Mouse (Mus musculus) CH12.LX (cell line): Measurements from ENCODE around the gene St6gal1. TPM values are rescaled to one million over a fixed set of nuclear protein-coding genes. Genes with fewer than 3 reads are reported as not detected.

ENCODE experiments used
- DNase-seq: peaks from one replicate; pipeline ENCODE4 v3.0.0-alpha.2; 2013; ENCODE audit errors: extremely low read depth
- H3K27ac ChIP-seq: 2 replicates; pipeline ENCODE4 v1.5.1; 2012; ENCODE audit warnings: low read depth, mild to moderate bottlenecking, control low read depth, moderate library complexity; ENCODE audit not compliant: insufficient read depth
- H3K27me3 ChIP-seq: replicated peaks from 2 replicates; pipeline ENCODE3; 2012; ENCODE audit warnings: inconsistent platforms
- H3K36me3 ChIP-seq, 2 experiments: replicated peaks in 1 of 2; 2 replicates each; pipeline versions ENCODE3 to v1.6.1; 2012; ENCODE audit warnings: inconsistent platforms in 1 of 2, low read length in 1 of 2, mild to moderate bottlenecking in 1 of 2, mixed read lengths in 1 of 2, moderate library complexity in 1 of 2; ENCODE audit not compliant: control insufficient read depth in 1 of 2, insufficient read depth in 1 of 2
- H3K4me1 ChIP-seq, 2 experiments: 2 replicates each; pipeline ENCODE4 v1.6.1; 2012; ENCODE audit warnings: inconsistent platforms in 1 of 2, moderate library complexity in 1 of 2; ENCODE audit not compliant: insufficient read depth in 2 of 2, control insufficient read depth in 1 of 2
- H3K4me2 ChIP-seq: 2 replicates; pipeline ENCODE4 v1.6.1; 2012; ENCODE audit warnings: low read depth, mild to moderate bottlenecking, control low read depth; ENCODE audit not compliant: poor library complexity, insufficient read depth, severe bottlenecking
- H3K4me3 ChIP-seq, 3 experiments: fragments of 150-350 bp in 1 of 3; sonication (generic) in 1 of 3; replicated peaks in 1 of 3; 2 replicates each; pipeline versions ENCODE3 to v1.5.1; 2011 to 2012; ENCODE audit warnings: low read depth in 2 of 3, low read length in 2 of 3, mild to moderate bottlenecking in 2 of 3, moderate library complexity in 2 of 3, control low read depth in 1 of 3, improper control_type of control experiment in 1 of 3, inconsistent platforms in 1 of 3, mixed read lengths in 1 of 3; ENCODE audit not compliant: poor library complexity in 1 of 3
- H3K79me2 ChIP-seq: replicated peaks from 2 replicates; pipeline ENCODE4 v1.6.1; 2012; ENCODE audit warnings: mild to moderate bottlenecking, moderate library complexity; ENCODE audit not compliant: control insufficient read depth, poor library complexity, insufficient read depth, severe bottlenecking; ENCODE audit errors: extremely low read depth
- H3K9ac ChIP-seq: 2 replicates; pipeline ENCODE4 v1.6.1; 2012; ENCODE audit warnings: low read depth, mild to moderate bottlenecking, control low read depth, moderate library complexity; ENCODE audit not compliant: insufficient read depth
- H3K9me3 ChIP-seq: replicated peaks from 2 replicates; pipeline ENCODE3; 2012; ENCODE audit warnings: low read length, inconsistent platforms, mixed read lengths
- BHLHE40 ChIP-seq: IDR thresholded peaks from 2 replicates; pipeline ENCODE4 v1.6.1; 2011; ENCODE audit warnings: mild to moderate bottlenecking, low read depth, low read length, improper control_type of control experiment
- CHD1 ChIP-seq: IDR thresholded peaks from 2 replicates; pipeline ENCODE4 v1.6.1; 2012; ENCODE audit warnings: low read depth, low read length, improper control_type of control experiment, inconsistent platforms
- CHD2 ChIP-seq: IDR thresholded peaks from 2 replicates; pipeline ENCODE4 v1.6.1; 2011; ENCODE audit warnings: low read length, improper control_type of control experiment
- CTCF ChIP-seq, 2 experiments: IDR thresholded peaks in 1 of 2; conservative IDR thresholded peaks in 1 of 2; 2 replicates each; pipeline ENCODE4 v1.5.1; 2011 to 2012; ENCODE audit warnings: low read depth in 2 of 2, low read length in 2 of 2, improper control_type of control experiment in 1 of 2, inconsistent platforms in 1 of 2, mild to moderate bottlenecking in 1 of 2, moderate library complexity in 1 of 2
- ELF1 ChIP-seq: IDR thresholded peaks from 2 replicates; pipeline ENCODE4 v1.6.1; 2014; ENCODE audit warnings: low read depth, mild to moderate bottlenecking, inconsistent platforms, low read length, improper control_type of control experiment
- ETS1 ChIP-seq: conservative IDR thresholded peaks from 2 replicates; pipeline ENCODE4 v1.6.1; 2012; ENCODE audit warnings: low read depth, mild to moderate bottlenecking, inconsistent platforms, low read length, improper control_type of control experiment, moderate library complexity
- GABPA ChIP-seq: IDR thresholded peaks from 2 replicates; pipeline ENCODE4 v1.6.1; 2012; ENCODE audit warnings: low read depth, low read length, improper control_type of control experiment, inconsistent platforms; ENCODE audit not compliant: insufficient replicate concordance
- JUND ChIP-seq: conservative IDR thresholded peaks from 2 replicates; pipeline ENCODE4 v1.6.1; 2011; ENCODE audit warnings: low read depth, low read length, improper control_type of control experiment
- KAT2A ChIP-seq: IDR thresholded peaks from 2 replicates; pipeline ENCODE4 v1.6.1; 2012; ENCODE audit warnings: low read length, improper control_type of control experiment, inconsistent platforms; ENCODE audit not compliant: insufficient replicate concordance
- MAFK ChIP-seq: IDR thresholded peaks from 2 replicates; pipeline ENCODE4 v1.6.1; 2011; ENCODE audit warnings: low read length, improper control_type of control experiment; ENCODE audit not compliant: insufficient replicate concordance
- MEF2A ChIP-seq: IDR thresholded peaks from 2 replicates; pipeline ENCODE4 v1.6.1; 2014; ENCODE audit warnings: low read depth, mild to moderate bottlenecking, inconsistent platforms, low read length, improper control_type of control experiment, borderline replicate concordance
- MXI1 ChIP-seq: IDR thresholded peaks from 2 replicates; pipeline ENCODE4 v1.6.1; 2011; ENCODE audit warnings: mild to moderate bottlenecking, low read depth, low read length, improper control_type of control experiment
- NELFE ChIP-seq: IDR thresholded peaks from 2 replicates; pipeline ENCODE4 v1.6.1; 2011; ENCODE audit warnings: low read depth, low read length, improper control_type of control experiment
- NRF1 ChIP-seq: IDR thresholded peaks from 2 replicates; pipeline ENCODE4 v1.6.1; 2014; ENCODE audit warnings: low read depth, mild to moderate bottlenecking, inconsistent platforms, low read length, improper control_type of control experiment, moderate library complexity
- POLR2A ChIP-seq: IDR thresholded peaks from 2 replicates; pipeline ENCODE4 v1.6.1; 2011; ENCODE audit warnings: low read depth, mild to moderate bottlenecking, improper control_type of control experiment, low read length
- POLR2AphosphoS2 ChIP-seq: IDR thresholded peaks from 2 replicates; pipeline ENCODE4 v1.6.1; 2011; ENCODE audit warnings: low read depth, low read length, improper control_type of control experiment
- SIN3A ChIP-seq: IDR thresholded peaks from 2 replicates; pipeline ENCODE4 v1.6.1; 2012; ENCODE audit warnings: low read length, improper control_type of control experiment, inconsistent platforms
- SMC3 ChIP-seq: IDR thresholded peaks from 2 replicates; pipeline ENCODE4 v1.6.1; 2011; ENCODE audit warnings: low read depth, low read length, improper control_type of control experiment
- USF1 ChIP-seq: IDR thresholded peaks from 2 replicates; pipeline ENCODE4 v1.6.1; 2014; ENCODE audit warnings: low read depth, mild to moderate bottlenecking, inconsistent platforms, low read length, improper control_type of control experiment
- USF2 ChIP-seq: conservative IDR thresholded peaks from 2 replicates; pipeline ENCODE4 v1.6.1; 2011; ENCODE audit warnings: low read depth, low read length, improper control_type of control experiment
- ZNF384 ChIP-seq: IDR thresholded peaks from 2 replicates; pipeline ENCODE4 v1.6.1; 2012; ENCODE audit warnings: low read depth, low read length, improper control_type of control experiment, inconsistent platforms
- dilution Hi-C: fragments of 300-500 bp; cut with MboI; formaldehyde crosslinking; loops from 2 replicates; pipeline ENCODE4 v1.14.3; 2020; ENCODE audit warnings: low sequenced_read_pairs; ENCODE audit not compliant: extremely low pct_unique_long_range_greater_than_20kb, extremely low pct_ligation_motif_present
- in situ Hi-C: fragments of 300-500 bp; cut with MboI; formaldehyde crosslinking; loops from 3 replicates; pipeline ENCODE4 v1.14.3; 2019; ENCODE audit warnings: low sequenced_read_pairs, low pct_ligation_motif_present, low pct_unique_long_range_greater_than_20kb, mixed read lengths
- polyA plus RNA-seq: library from polyadenylated mRNA; unstranded; fragments of >175 nt; gene quantifications from 2 replicates; pipeline ENCODE4 v1.2.1, GENCODE M21; 2012; ENCODE audit warnings: low read depth; ENCODE audit not compliant: insufficient read length
- total RNA-seq, 2 experiments: library from RNA; depleted of rRNA; stranded (reverse); fragments of 300-350 nt in 1 of 2; fragments of >200 nt in 1 of 2; gene quantifications; 2 replicates each; pipeline ENCODE4 v1.2.3; 2012 to 2014

St6gal1 gene
- total and polyA plus RNA-seq, 3 experiments: 64.5 to 168 (median 67.8) TPM

DNA sequence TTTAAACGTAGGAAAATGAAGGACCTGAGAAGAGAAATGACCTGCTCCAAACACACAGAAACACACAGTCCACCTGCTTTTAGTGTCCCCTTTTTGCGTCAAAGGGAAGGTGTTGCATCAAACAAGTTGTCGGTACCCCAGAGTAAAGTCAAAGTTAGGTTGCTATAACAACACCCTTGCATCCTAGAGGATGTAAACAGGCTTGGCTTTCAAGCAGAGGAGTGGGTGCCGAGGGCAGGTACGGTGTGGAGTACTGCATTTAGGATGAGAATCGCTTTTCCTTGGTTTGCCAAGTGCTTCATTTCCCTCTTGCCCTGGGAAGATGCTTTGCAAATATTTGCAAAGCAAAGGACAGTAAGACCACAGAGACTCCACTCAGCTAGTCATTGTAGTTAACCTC is 3.3 kb downstream of the St6gal1 start:
- Histone ChIP-seq H3K9me3 (no peaks in the 10 kb centered on the region), H3K9ac (no peak overlapping the region), H3K4me2 (no peak overlapping the region), H3K36me3 (peaks cover 0 to 8% of the 10 kb centered on the region in 2 experiments), H3K4me3 (peak overlapping the region in 1 of 3 experiments; percentile 18), H3K79me2 (no peaks in the 10 kb centered on the region), H3K27ac (no peak overlapping the region), H3K27me3 (no peaks in the 10 kb centered on the region), H3K4me1 (peaks cover 7 to 63% of the 10 kb centered on the region in 2 experiments)
- dilution Hi-C loops (no loop called here), in situ Hi-C loops (loop anchor here (5.0 kb wide), 2 partner anchors 44 to 76 kb away; no protein-coding TSS in a partner anchor)
- DNase-seq: no peak
- TF ChIP-seq JUND (no peak), MEF2A (no peak), MXI1 (no peak), USF1 (no peak), NRF1 (no peak), MAFK (no peak), KAT2A (no peak), USF2 (no peak)

DNA sequence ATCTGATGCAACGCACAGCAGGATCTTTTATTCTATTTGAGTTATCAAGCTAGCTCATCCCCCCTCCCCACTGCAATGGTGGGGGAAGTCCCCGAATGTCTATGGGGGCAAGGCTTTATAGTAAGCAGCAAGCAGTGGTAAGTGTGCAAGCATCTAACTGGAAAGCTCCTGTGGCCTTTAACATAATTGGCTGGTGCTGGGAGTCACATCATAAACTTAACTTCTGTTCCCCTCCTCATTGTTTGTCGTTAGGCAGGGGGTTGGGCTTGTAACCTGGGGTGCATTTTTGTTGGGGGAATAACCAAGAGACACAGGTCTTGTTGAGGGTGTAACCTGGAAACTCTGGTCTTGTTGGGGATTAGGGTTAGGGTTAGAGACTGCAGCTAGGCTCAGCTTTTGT is 3.9 kb downstream of the St6gal1 start:
- in situ Hi-C loops: loop anchor here (5.0 kb wide), 2 partner anchors 44 to 76 kb away; no protein-coding TSS in a partner anchor
- H3K27me3 ChIP-seq: no peaks in the 10 kb centered on the region
- no peaks in the 10 kb centered on the region for H3K79me2 ChIP-seq
- H3K4me3 ChIP-seq: no peak overlapping the region
- H3K9ac ChIP-seq: no peak overlapping the region
- TF ChIP-seq SMC3 (no peak), SIN3A (no peak), ELF1 (no peak), CHD2 (no peak), NELFE (no peak), ZNF384 (no peak), MAFK (no peak), ETS1 (no peak), MEF2A (no peak), KAT2A (no peak), GABPA (no peak), CHD1 (no peak), POLR2A (no peak), CTCF (conservative IDR thresholded peaks at IDR 0.05 in 1 of 2, IDR thresholded peaks at IDR 0.05 in 1 of 2; ENCODE audit: low read depth in 2 of 2, low read length in 2 of 2) (no peak), POLR2AphosphoS2 (no peak), BHLHE40 (no peak)
- TF ChIP-seq, all 38 proteins: peak for 0
- DNase-seq: no peak
- no peak overlapping the region for H3K4me2 ChIP-seq
- H3K36me3 ChIP-seq: peaks cover 0 to 9% of the 10 kb centered on the region in 2 experiments
- peaks cover 10 to 69% of the 10 kb centered on the region in 2 experiments for H3K4me1 ChIP-seq
- dilution Hi-C loops: no loop called here
- H3K27ac ChIP-seq: no peak overlapping the region
- no peaks in the 10 kb centered on the region for H3K9me3 ChIP-seq
